Mouse (Mus musculus) bone marrow, adult 2 months (tissue): ENCODE results near the gene Ercc4. TPM values are rescaled to one million over a fixed set of nuclear protein-coding genes. Genes with fewer than 3 reads are reported as not detected.

Source experiments
- H3K27ac ChIP-seq: fragments of 200-500 bp; 2 replicates; pipeline ENCODE4 v1.5.1; 2012; ENCODE audit warnings: low read depth, mild to moderate bottlenecking, control low read depth, inconsistent platforms, low read length; ENCODE audit not compliant: control insufficient read depth, poor library complexity, insufficient read depth
- H3K4me1 ChIP-seq: fragments of 200-500 bp; 2 replicates; pipeline ENCODE4 v1.6.1; 2011; ENCODE audit warnings: low read length; ENCODE audit not compliant: control insufficient read depth, insufficient read depth
- H3K4me3 ChIP-seq: fragments of 200-500 bp; replicated peaks from 2 replicates; pipeline ENCODE3; 2011; ENCODE audit warnings: mild to moderate bottlenecking, low read depth, low read length, control low read depth; ENCODE audit not compliant: control insufficient read depth
- CTCF ChIP-seq: fragments of 200-500 bp; IDR thresholded peaks from 2 replicates; pipeline ENCODE4 v1.5.1; 2011; ENCODE audit warnings: low read length, control low read depth; ENCODE audit not compliant: control insufficient read depth, insufficient read depth
- POLR2A ChIP-seq: fragments of 200-500 bp; IDR thresholded peaks from 2 replicates; pipeline ENCODE4 v1.6.1; 2011; ENCODE audit warnings: low read depth, mild to moderate bottlenecking, control low read depth, low read length, borderline replicate concordance; ENCODE audit not compliant: control insufficient read depth
- WGBS: fragments of 180-500 bp; shearing (Covaris S2); methylation state at CpG from one replicate; pipeline ENCODE4 v1.1.7; 2018; 5-methylcytosine and 5-hydroxymethylcytosine counted together
- polyA plus RNA-seq: library from polyadenylated mRNA; stranded (reverse); fragments of >200 nt; gene quantifications from 2 replicates; pipeline ENCODE4 v1.2.4, GENCODE M21; 2011; ENCODE audit warnings: low replicate concordance; ENCODE audit not compliant: missing spikeins, insufficient read depth, insufficient read length

Gene Ercc4
- polyA plus RNA-seq, 1 experiment = 12.1 TPM

GRCm38 (mm10) chr16:13183182-13183742, 73.8 kb downstream of the Ercc4 start:
- TF ChIP-seq POLR2A (no peak), CTCF (no peak)
- no peak overlapping the region for H3K27ac ChIP-seq
- 77% methylated on average over 4 of the region's 4 CpGs for WGBS
- no peaks in the 10 kb centered on the region for H3K4me1 ChIP-seq
- H3K4me3 ChIP-seq = no peak overlapping the region

GRCm38 (mm10) chr16:13184381-13184780, 74.9 kb downstream of the Ercc4 start:
- H3K27ac ChIP-seq = no peak overlapping the region
- no peak overlapping the region for H3K4me3 ChIP-seq
- TF ChIP-seq POLR2A (no peak), CTCF (no peak)
- WGBS = 83% methylated on average over 3 of the region's 3 CpGs
- H3K4me1 ChIP-seq = no peaks in the 10 kb centered on the region

- H3K4me1 ChIP-seq = no peaks in the 10 kb centered on the region
- no peak overlapping the region for H3K27ac ChIP-seq
- WGBS = 63% methylated on average over 12 of the region's 12 CpGs
- TF ChIP-seq POLR2A (no peak), CTCF (no peak)
- H3K4me3 ChIP-seq = no peak overlapping the region
Observed at GRCm38 (mm10) chr16:13189430-13190107, 80.1 kb downstream of the Ercc4 start.

GRCm38 (mm10) chr16:13190471-13190870, 81.0 kb downstream of the Ercc4 start:
- Histone ChIP-seq H3K27ac (no peak overlapping the region), H3K4me3 (no peak overlapping the region), H3K4me1 (no peaks in the 10 kb centered on the region)
- TF ChIP-seq POLR2A = no peak
- 85% methylated on average over 5 of the region's 5 CpGs for WGBS

GRCm38 (mm10) chr16:13191166-13191565, 81.7 kb downstream of the Ercc4 start:
- 67% methylated on average over 4 of the region's 4 CpGs for WGBS
- H3K27ac ChIP-seq = no peak overlapping the region
- no peaks in the 10 kb centered on the region for H3K4me1 ChIP-seq
- no peak overlapping the region for H3K4me3 ChIP-seq
- no peak for TF ChIP-seq POLR2A
- no peak for TF ChIP-seq CTCF

GRCm38 (mm10) chr16:13193663-13194071, 84.2 kb downstream of the Ercc4 start:
- WGBS = 59% methylated on average over 4 of the region's 4 CpGs
- Histone ChIP-seq H3K4me1 (no peaks in the 10 kb centered on the region), H3K27ac (no peak overlapping the region), H3K4me3 (no peak overlapping the region)
- no peak for TF ChIP-seq CTCF
- TF ChIP-seq POLR2A = no peak

GRCm38 (mm10) chr16:13194882-13195281, 85.4 kb downstream of the Ercc4 start:
- TF ChIP-seq POLR2A (no peak), CTCF (no peak)
- Histone ChIP-seq H3K4me1 (no peaks in the 10 kb centered on the region), H3K27ac (no peak overlapping the region), H3K4me3 (no peak overlapping the region)
- WGBS = 70% methylated on average over 5 of the region's 5 CpGs

GRCm38 (mm10) chr16:13196626-13197025, 87.1 kb downstream of the Ercc4 start:
- no peak overlapping the region for H3K4me3 ChIP-seq
- H3K4me1 ChIP-seq = no peaks in the 10 kb centered on the region
- no peak for TF ChIP-seq CTCF
- no peak for TF ChIP-seq POLR2A
- 59% methylated on average over 5 of the region's 5 CpGs for WGBS
- no peak overlapping the region for H3K27ac ChIP-seq
